Mouse (Mus musculus) G1E-ER4 (cell line): ENCODE data around the gene Exosc5. TPM values are rescaled to one million over a fixed set of nuclear protein-coding genes. Genes with fewer than 3 reads are reported as not detected.

Source experiments
- GATA1 ChIP-seq: IDR thresholded peaks from one replicate; pipeline ENCODE4 v1.8.0; 2012; ENCODE audit warnings: low read length, inconsistent platforms
- polyA plus RNA-seq: library from polyadenylated mRNA; stranded (reverse); fragments of >175 nt; gene quantifications from 2 replicates; pipeline ENCODE4 v1.2.3, GENCODE M21; 2012

Gene Exosc5
- polyA plus RNA-seq, 1 experiment, result 652 TPM

GRCm38 (mm10) chr7:25657785-25658184, 1.2 kb upstream of the Exosc5 start:
- TF ChIP-seq GATA1, result no peak

- TF ChIP-seq GATA1, result no peak
Measured at GRCm38 (mm10) chr7:25666381-25666780, 7.4 kb downstream of the Exosc5 start.

GRCm38 (mm10) chr7:25669158-25669557, 10.2 kb downstream of the Exosc5 start:
- no peak for TF ChIP-seq GATA1

- TF ChIP-seq GATA1, result no peak
Measured at GRCm38 (mm10) chr7:25669631-25670030, 10.7 kb downstream of the Exosc5 start.

GRCm38 (mm10) chr7:25670096-25670495, 11.1 kb downstream of the Exosc5 start:
- no peak for TF ChIP-seq GATA1

GRCm38 (mm10) chr7:25671686-25672085, 12.7 kb downstream of the Exosc5 start:
- TF ChIP-seq GATA1, result no peak

- TF ChIP-seq GATA1, result no peak
Measured at GRCm38 (mm10) chr7:25672442-25672841, 13.5 kb downstream of the Exosc5 start.

GRCm38 (mm10) chr7:25674297-25674696, 15.3 kb downstream of the Exosc5 start:
- no peak for TF ChIP-seq GATA1

- TF ChIP-seq GATA1, result no peak
Measured at GRCm38 (mm10) chr7:25674719-25675300, 15.8 kb downstream of the Exosc5 start, which contains the start of gene Tmem91. TSS of gene Tmem91 (minus strand) at chr7:25675166.

- TF ChIP-seq GATA1, result no peak
Measured at GRCm38 (mm10) chr7:25675405-25675804, 16.4 kb downstream of the Exosc5 start.

- no peak for TF ChIP-seq GATA1
Measured at GRCm38 (mm10) chr7:25676085-25676781, 17.3 kb downstream of the Exosc5 start.

- no peak for TF ChIP-seq GATA1
Measured at GRCm38 (mm10) chr7:25677013-25677412, 18.0 kb downstream of the Exosc5 start.

GRCm38 (mm10) chr7:25679971-25680370, 21.0 kb downstream of the Exosc5 start:
- no peak for TF ChIP-seq GATA1

- TF ChIP-seq GATA1, result peak; percentile 71
Measured at GRCm38 (mm10) chr7:25680514-25681258, 21.7 kb downstream of the Exosc5 start, which contains the start of gene B9d2. TSS of gene B9d2 (plus strand) at chr7:25680780.

- no peak for TF ChIP-seq GATA1
Measured at GRCm38 (mm10) chr7:25681341-25682231, 22.6 kb downstream of the Exosc5 start.
